Mouse (Mus musculus): ENCODE measurements around the gene Cpsf3.

DNA sequence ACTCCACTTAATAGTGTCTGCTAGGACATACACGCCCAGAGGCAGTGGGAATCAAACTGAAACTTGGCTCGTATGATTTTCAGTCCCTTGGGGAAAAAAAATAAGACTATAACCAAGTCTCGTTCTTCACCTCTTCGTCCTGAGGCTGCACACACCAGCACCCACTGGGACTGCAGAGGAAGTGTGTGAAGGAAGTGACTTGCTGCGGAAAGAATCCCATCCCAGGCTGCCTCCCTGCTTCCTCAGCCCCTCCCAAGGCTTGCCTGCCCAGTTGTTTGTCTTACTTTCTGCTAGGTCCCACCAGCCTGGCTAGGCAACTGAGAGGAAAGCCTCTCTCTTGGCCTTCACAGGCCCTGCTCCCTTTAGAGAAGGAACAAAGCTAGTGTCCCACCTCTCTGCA, 20.9 kb upstream of the Cpsf3 start:
- no peak for TF ChIP-seq CTCF (IDR thresholded peaks at IDR 0.05; ENCODE audit: low read depth, low read length)
- no peak for TF ChIP-seq GATA1 (IDR thresholded peaks at IDR 0.05; ENCODE audit: borderline replicate concordance, low read length)

All from G1E (cell line).